Mouse (Mus musculus): ENCODE measurements around the gene Fbxo39.

GRCm38 (mm10) chr11:72332951-72333667 lies 18.9 kb downstream of the Fbxo39 start:
- TF ChIP-seq GATA1 (IDR thresholded peaks at IDR 0.05; ENCODE audit: low read length) (no peak), TAL1 (IDR thresholded peaks at IDR 0.05; ENCODE audit: low read length) (no peak)
